Mouse (Mus musculus) kidney, postnatal 0 days (tissue): ENCODE measurements around the gene Sell. TPM values are rescaled to one million over a fixed set of nuclear protein-coding genes. Genes with fewer than 3 reads are reported as not detected.

Experiments
- ATAC-seq: fragments of 200-750 bp; cut with Nextera tagmentation; replicated peaks from 2 replicates; pipeline ENCODE4 v1.8.0; 2017; ENCODE audit warnings: low read depth, moderate number of reproducible peaks, moderate TSS enrichment, moderate library complexity; ENCODE audit not compliant: low FRiP score
- DNase-seq: peaks from one replicate; pipeline ENCODE4 v3.0.0-alpha.2; 2016; ENCODE audit warnings: low spot score
- H3K27ac ChIP-seq: fragments of 300-500 bp; sonication (generic); 2 replicates; pipeline ENCODE4 v1.5.1; 2014; ENCODE audit warnings: mild to moderate bottlenecking
- H3K27me3 ChIP-seq: fragments of 300-500 bp; sonication (generic); 2 replicates; pipeline ENCODE4 v1.6.1; 2014; ENCODE audit warnings: low read length, mixed read lengths; ENCODE audit not compliant: insufficient read depth
- H3K36me3 ChIP-seq: fragments of 300-500 bp; sonication (generic); 2 replicates; pipeline ENCODE4 v1.6.1; 2014; ENCODE audit warnings: low read length, mixed read lengths; ENCODE audit not compliant: insufficient read depth
- H3K4me1 ChIP-seq: fragments of 300-500 bp; sonication (generic); replicated peaks from 2 replicates; pipeline ENCODE4 v1.6.1; 2014; ENCODE audit warnings: antibody characterized with exemption, low read length, mixed read lengths; ENCODE audit not compliant: insufficient read depth
- H3K4me2 ChIP-seq: fragments of 300-500 bp; sonication (generic); 2 replicates; pipeline ENCODE4 v1.6.1; 2014; ENCODE audit warnings: mild to moderate bottlenecking, low read length, moderate library complexity, mixed read lengths
- H3K4me3 ChIP-seq: fragments of 300-500 bp; sonication (generic); replicated peaks from 2 replicates; pipeline ENCODE4 v1.5.1; 2014; ENCODE audit warnings: low read depth, low read length
- H3K9ac ChIP-seq: fragments of 300-500 bp; sonication (generic); 2 replicates; pipeline ENCODE4 v1.6.1; 2014; ENCODE audit warnings: low read depth, low read length
- H3K9me3 ChIP-seq: fragments of 300-500 bp; sonication (generic); replicated peaks from 2 replicates; pipeline ENCODE4 v1.6.1; 2016; ENCODE audit warnings: low read length, inconsistent platforms, mixed read lengths
- CTCF ChIP-seq: IDR thresholded peaks from 2 replicates; pipeline ENCODE4 v1.5.1; 2016; ENCODE audit warnings: antibody characterized with exemption, low read depth, mild to moderate bottlenecking, moderate library complexity
- WGBS: fragments of 180-500 bp; shearing (Covaris S2); extraction: QIAGEN DNeasy Blood & Tissue Kit; methylation state at CpG from one replicate; pipeline ENCODE4 v1.1.7; 2014; 5-methylcytosine and 5-hydroxymethylcytosine counted together
- polyA plus RNA-seq: library from polyadenylated mRNA; unstranded; fragments of >200 nt; fragmentation: Nextera tagmentation; extraction: Ambion mirVana; gene quantifications from 2 replicates; pipeline ENCODE4 v1.2.1, GENCODE M21; 2015

Sell gene
- polyA plus RNA-seq, 1 experiment from 2014 or later = 0.45 TPM

- no peak overlapping the region for H3K27ac ChIP-seq
- H3K4me2 ChIP-seq = no peak overlapping the region
- H3K9me3 ChIP-seq = no peaks in the 10 kb centered on the region
- H3K36me3 ChIP-seq = no peaks in the 10 kb centered on the region
- 85% methylated on average over 4 of the region's 4 CpGs for WGBS
- H3K4me3 ChIP-seq = no peak overlapping the region
- no peak for DNase-seq
- TF ChIP-seq CTCF = no peak
- H3K27me3 ChIP-seq = no peaks in the 10 kb centered on the region
- no peak overlapping the region for H3K9ac ChIP-seq
- ATAC-seq = no peak
- no peaks in the 10 kb centered on the region for H3K4me1 ChIP-seq
Measured at GRCm38 (mm10) chr1:164072001-164072400, 10.2 kb downstream of the Sell start.

DNA sequence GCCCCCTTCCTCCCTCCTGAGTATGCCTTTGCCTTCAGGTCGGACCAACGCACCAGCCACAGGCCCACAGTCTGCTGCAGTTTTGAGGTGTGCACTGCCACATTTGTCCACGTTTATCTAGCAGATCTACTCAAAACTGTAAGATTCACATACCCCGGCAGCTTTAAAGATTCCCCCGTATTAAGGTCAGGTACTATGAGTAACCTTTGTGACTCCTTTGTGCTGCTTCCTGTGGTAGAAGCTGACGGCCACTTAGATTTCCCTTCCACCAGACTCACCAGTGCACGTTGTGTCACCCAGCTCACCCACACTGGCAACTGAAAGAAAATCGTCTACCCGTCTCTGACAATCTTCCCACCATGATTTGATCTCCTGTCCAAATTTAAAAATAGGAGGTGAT is 11.3 kb downstream of the Sell start:
- ATAC-seq (no peak), DNase-seq (no peak)
- Histone ChIP-seq H3K36me3 (no peaks in the 10 kb centered on the region), H3K9ac (no peak overlapping the region), H3K4me2 (no peak overlapping the region), H3K9me3 (no peaks in the 10 kb centered on the region), H3K27ac (no peak overlapping the region), H3K4me3 (no peak overlapping the region), H3K27me3 (no peaks in the 10 kb centered on the region), H3K4me1 (no peaks in the 10 kb centered on the region)
- WGBS = 87% methylated on average over 9 of the region's 9 CpGs
- TF ChIP-seq CTCF = no peak

DNA sequence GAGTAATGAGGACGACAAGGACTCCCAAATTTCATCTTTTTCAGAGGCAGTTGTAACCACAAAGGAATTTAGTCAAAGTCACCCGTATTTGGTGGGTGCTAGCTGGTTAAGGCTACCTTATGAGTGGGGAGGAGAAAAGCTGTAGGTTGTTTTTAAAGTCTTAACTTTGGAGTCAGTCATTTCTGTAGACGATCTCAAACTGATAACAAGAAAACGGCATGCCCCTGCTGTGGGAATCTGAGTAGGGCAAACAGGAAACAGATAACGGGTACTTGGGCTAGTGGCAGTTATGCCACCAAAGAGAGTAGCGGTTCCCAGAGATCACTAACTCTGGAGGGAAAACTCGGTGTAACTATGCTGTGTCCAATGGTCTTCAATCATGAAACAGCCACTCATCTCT is 12.0 kb downstream of the Sell start:
- no peak for DNase-seq
- H3K9ac ChIP-seq = no peak overlapping the region
- H3K27me3 ChIP-seq = no peaks in the 10 kb centered on the region
- H3K4me1 ChIP-seq = no peaks in the 10 kb centered on the region
- ATAC-seq = no peak
- H3K36me3 ChIP-seq = no peaks in the 10 kb centered on the region
- H3K9me3 ChIP-seq = no peaks in the 10 kb centered on the region
- no peak overlapping the region for H3K4me2 ChIP-seq
- H3K27ac ChIP-seq = no peak overlapping the region
- 80% methylated on average over 7 of the region's 7 CpGs for WGBS
- H3K4me3 ChIP-seq = no peak overlapping the region
- no peak for TF ChIP-seq CTCF

GRCm38 (mm10) chr1:164074606-164075140 is 12.9 kb downstream of the Sell start:
- Histone ChIP-seq H3K36me3 (no peaks in the 10 kb centered on the region), H3K4me1 (no peaks in the 10 kb centered on the region), H3K4me3 (no peak overlapping the region), H3K27ac (no peak overlapping the region), H3K27me3 (no peaks in the 10 kb centered on the region), H3K9ac (no peak overlapping the region), H3K9me3 (no peaks in the 10 kb centered on the region), H3K4me2 (no peak overlapping the region)
- ATAC-seq (no peak), DNase-seq (no peak)
- 91% methylated on average over 2 of the region's 2 CpGs for WGBS
- no peak for TF ChIP-seq CTCF

DNA sequence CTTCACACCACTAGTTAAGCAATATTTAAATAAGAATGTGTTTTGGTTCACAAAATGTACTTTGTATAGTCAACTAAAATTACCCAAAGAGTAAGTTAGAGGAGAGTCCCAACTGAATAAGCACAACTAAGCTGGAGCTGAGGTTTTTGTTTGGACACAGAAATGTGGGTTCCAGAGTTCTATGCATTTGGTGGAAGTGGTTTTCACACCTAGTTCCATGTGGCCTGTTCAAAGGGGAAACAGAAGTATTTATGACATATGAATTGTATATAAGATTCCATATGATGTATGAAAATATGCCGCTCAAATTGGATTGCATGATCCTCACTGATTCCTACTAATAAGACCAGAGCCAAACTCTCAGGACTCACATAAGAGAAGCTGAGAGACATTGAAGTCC is 13.6 kb downstream of the Sell start:
- DNase-seq = no peak
- Histone ChIP-seq H3K27ac (no peak overlapping the region), H3K9ac (no peak overlapping the region), H3K36me3 (no peaks in the 10 kb centered on the region), H3K9me3 (no peaks in the 10 kb centered on the region), H3K4me3 (no peak overlapping the region), H3K4me1 (no peaks in the 10 kb centered on the region), H3K4me2 (no peak overlapping the region), H3K27me3 (no peaks in the 10 kb centered on the region)
- WGBS = 93% methylated on average over 1 of the region's 1 CpGs
- TF ChIP-seq CTCF = no peak
- ATAC-seq = no peak

GRCm38 (mm10) chr1:164076441-164076840 is 14.7 kb downstream of the Sell start:
- Histone ChIP-seq H3K9me3 (no peaks in the 10 kb centered on the region), H3K9ac (no peak overlapping the region), H3K4me1 (no peaks in the 10 kb centered on the region), H3K27me3 (no peaks in the 10 kb centered on the region), H3K27ac (no peak overlapping the region), H3K36me3 (no peaks in the 10 kb centered on the region), H3K4me3 (no peak overlapping the region), H3K4me2 (no peak overlapping the region)
- ATAC-seq (no peak), DNase-seq (no peak)
- 25% methylated on average over 1 of the region's 1 CpGs for WGBS
- TF ChIP-seq CTCF = no peak

- H3K27me3 ChIP-seq = no peaks in the 10 kb centered on the region
- ATAC-seq (no peak), DNase-seq (no peak)
- no peak overlapping the region for H3K9ac ChIP-seq
- no peak overlapping the region for H3K4me2 ChIP-seq
- H3K9me3 ChIP-seq = no peaks in the 10 kb centered on the region
- H3K4me3 ChIP-seq = no peak overlapping the region
- 87% methylated on average over 3 of the region's 3 CpGs for WGBS
- TF ChIP-seq CTCF = no peak
- no peaks in the 10 kb centered on the region for H3K36me3 ChIP-seq
- H3K27ac ChIP-seq = no peak overlapping the region
- no peaks in the 10 kb centered on the region for H3K4me1 ChIP-seq
Measured at GRCm38 (mm10) chr1:164077031-164077430, 15.2 kb downstream of the Sell start.
